Mouse (Mus musculus) left cerebral cortex, adult 2 months (tissue): Measurements from ENCODE around the gene Ralgapb. TPM values are rescaled to one million over a fixed set of nuclear protein-coding genes. Genes with fewer than 3 reads are reported as not detected.

Experiments
- DNase-seq, 2 experiments: peaks; one replicate each; pipeline ENCODE4 v3.0.0; 2021 to 2022; ENCODE audit warnings: low spot score in 2 of 2, mixed read lengths in 1 of 2; ENCODE audit errors: extremely low spot score in 1 of 2
- H3K27ac ChIP-seq: fragments of 200-600 bp; 2 replicates; pipeline ENCODE4 v1.8.1; 2022
- H3K4me3 ChIP-seq: fragments of 200-600 bp; 2 replicates; pipeline ENCODE4 v1.8.1; 2022
- CTCF ChIP-seq: fragments of 200-600 bp; IDR thresholded peaks from 2 replicates; pipeline ENCODE4 v1.8.1; 2022; ENCODE audit warnings: antibody characterized with exemption, mild to moderate bottlenecking, moderate library complexity
- intact Hi-C: fragments of 180-260 bp; cut with DNase I; formaldehyde crosslinking; loops from one replicate; pipeline ENCODE4 v1.15.1; 2025
- total RNA-seq, 2 experiments: library from RNA; stranded (reverse); gene quantifications; 2 replicates each; pipeline ENCODE4 v1.2.3; 2021

Gene Ralgapb
- total RNA-seq, 2 experiments from 2014 or later, result 114 to 115 TPM

DNA sequence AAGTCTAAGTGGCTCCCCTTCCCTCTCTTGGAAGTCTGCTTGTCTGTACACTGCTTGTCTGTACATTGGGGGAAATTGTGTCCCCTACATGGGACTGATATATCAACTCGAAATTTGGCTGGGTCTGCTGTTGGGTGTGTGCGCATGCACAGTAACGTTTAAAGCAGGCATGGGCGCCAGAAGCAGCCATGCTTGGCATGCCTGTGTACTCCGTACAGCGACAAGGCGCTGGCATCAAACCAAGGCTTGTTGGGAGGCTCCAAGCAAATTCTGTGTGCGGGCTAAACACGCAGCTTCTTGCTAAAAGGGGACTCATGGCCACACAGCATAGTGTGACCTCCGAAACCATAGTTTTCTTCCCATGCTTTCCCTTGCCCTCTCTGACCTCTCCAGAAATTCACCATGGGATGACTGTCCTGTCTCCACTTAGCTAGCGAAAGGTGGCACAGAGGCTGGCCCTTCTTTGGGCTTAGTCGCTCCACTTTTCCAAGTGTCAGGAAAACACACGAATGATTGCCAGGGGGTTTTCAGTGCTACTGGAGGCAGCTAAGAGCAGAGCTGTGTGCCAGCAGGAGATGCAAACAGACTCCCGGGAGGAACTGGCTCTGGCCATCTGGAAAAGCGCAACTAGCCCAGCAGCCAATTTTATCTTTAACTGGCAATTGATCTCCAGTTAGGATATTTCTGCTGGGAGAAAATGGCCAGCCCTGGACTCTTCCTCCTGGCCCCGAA lies 114.6 kb downstream of the Ralgapb start:
- Histone ChIP-seq H3K4me3 (no peak overlapping the region), H3K27ac (no peak overlapping the region)
- no peak for TF ChIP-seq CTCF
- no peak for DNase-seq
- intact Hi-C loops, result no loop called here

GRCm38 (mm10) chr2:158534090-158534489 lies 124.4 kb downstream of the Ralgapb start:
- peak; percentile 90 for TF ChIP-seq CTCF
- DNase-seq, result peak; percentile 56 to 69
- intact Hi-C loops, result no loop called here
- H3K4me3 ChIP-seq, result no peak overlapping the region
- no peak overlapping the region for H3K27ac ChIP-seq

DNA sequence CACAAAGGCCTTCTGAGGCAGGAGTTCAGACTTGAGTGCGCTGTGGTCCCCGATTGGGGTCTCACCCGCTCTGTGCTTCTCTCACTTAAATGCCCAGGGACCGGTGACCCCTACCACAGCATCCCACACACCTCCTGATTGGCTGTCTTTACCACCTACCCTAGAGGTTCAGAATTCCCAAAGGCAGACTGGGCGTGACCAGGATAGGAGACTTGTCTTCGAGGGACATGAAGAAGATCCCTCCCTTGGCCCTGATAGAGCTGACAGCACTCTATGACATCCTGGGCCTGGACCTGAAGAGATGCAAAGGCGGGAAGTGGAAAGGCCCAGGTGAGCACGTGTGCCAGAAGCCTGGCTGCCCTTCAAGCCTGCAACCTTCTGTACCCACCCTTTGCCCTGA lies 124.9 kb downstream of the Ralgapb start:
- Histone ChIP-seq H3K4me3 (no peak overlapping the region), H3K27ac (no peak overlapping the region)
- TF ChIP-seq CTCF, result no peak
- intact Hi-C loops, result no loop called here
- no peak for DNase-seq

DNA sequence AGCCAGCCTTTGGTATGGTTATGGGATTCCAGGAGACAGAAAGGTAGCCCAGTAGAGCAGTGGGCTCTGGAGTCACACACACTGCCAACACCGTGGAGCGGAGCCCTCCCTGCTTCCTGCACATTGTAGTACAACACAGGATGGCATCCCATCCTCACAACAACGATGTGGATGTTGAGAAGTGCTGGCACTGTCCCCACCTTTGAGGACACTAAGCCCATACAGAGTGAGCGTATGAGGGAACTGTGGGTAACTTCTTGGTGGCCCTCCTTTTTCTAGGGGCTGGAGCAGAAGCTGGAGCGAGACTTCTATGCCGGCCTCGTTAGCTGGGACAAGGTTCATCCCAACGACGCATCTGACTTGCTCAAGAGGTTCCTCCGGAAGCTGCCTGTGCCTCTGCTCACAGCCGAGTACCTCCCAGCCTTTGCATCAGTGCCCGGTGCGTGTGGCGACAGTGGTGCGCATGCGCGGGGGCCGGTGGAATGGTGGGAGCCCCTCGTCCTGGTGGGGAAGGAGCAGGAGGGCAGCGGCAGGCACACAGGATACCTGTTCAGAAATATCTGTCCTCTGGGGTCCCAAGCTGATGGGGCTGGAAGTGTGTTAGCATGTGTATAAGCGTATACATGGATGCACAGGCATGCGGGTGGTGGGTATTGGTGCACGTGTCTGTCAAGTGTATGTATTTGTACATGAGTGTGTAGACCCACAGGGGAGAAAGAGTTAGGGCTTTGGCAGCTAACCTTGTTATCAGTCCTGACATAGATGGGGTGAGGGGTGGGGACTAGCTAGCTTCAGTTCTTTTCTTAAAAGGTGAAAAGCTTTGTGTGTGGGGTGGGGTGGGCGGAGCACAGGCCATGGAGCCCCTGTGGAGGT lies 130.0 kb downstream of the Ralgapb start:
- no peak for DNase-seq

GRCm38 (mm10) chr2:158541286-158541685 lies 131.6 kb downstream of the Ralgapb start:
- H3K27ac ChIP-seq, result no peak overlapping the region
- TF ChIP-seq CTCF, result no peak
- H3K4me3 ChIP-seq, result no peak overlapping the region
- intact Hi-C loops, result loop anchor here (10.0 kb wide), 1 partner anchor 204 kb away; no protein-coding TSS in a partner anchor
- DNase-seq, result no peak

More for the DNA sequence above, 130.0 kb downstream of the Ralgapb start:
- TF ChIP-seq CTCF, result no peak
- Histone ChIP-seq H3K4me3 (no peak overlapping the region), H3K27ac (no peak overlapping the region)
- intact Hi-C loops, result loop anchor here (10.0 kb wide), 1 partner anchor 205 kb away; no protein-coding TSS in a partner anchor

- Histone ChIP-seq H3K27ac (no peak overlapping the region), H3K4me3 (no peak overlapping the region)
- TF ChIP-seq CTCF, result no peak
- no peak for DNase-seq
- intact Hi-C loops, result loop anchor here (5.0 to 10.0 kb wide), 2 partner anchors 97 to 200 kb away; no protein-coding TSS in a partner anchor
Observed at GRCm38 (mm10) chr2:158545266-158545665, 135.6 kb downstream of the Ralgapb start.

GRCm38 (mm10) chr2:158546751-158547150 lies 137.1 kb downstream of the Ralgapb start:
- intact Hi-C loops, result loop anchor here (1.0 to 10.0 kb wide), 3 partner anchors 83 to 198 kb away; no protein-coding TSS in a partner anchor
- H3K4me3 ChIP-seq, result no peak overlapping the region
- H3K27ac ChIP-seq, result no peak overlapping the region
- TF ChIP-seq CTCF, result peak; percentile 90
- peak; percentile 75 to 77 for DNase-seq

Other genes with a start within 250 kb of the Ralgapb start
- 1 to 10 TPM; 3.5 to 3.7 TPM for gene D630003M21Rik, start 180.6 kb upstream of the Ralgapb start, total RNA-seq
- not detected for gene Bpi, start 151.8 kb upstream of the Ralgapb start, total RNA-seq
- gene Lbp, start 103.4 kb upstream of the Ralgapb start, total RNA-seq, result 1 to 10 TPM; 1.2 to 2.4 TPM
- gene Snhg11, start 34.2 kb upstream of the Ralgapb start, total RNA-seq, result 100 to 1,000 TPM; 812 to 868 TPM
- gene Adig, start 92.8 kb downstream of the Ralgapb start, total RNA-seq, result not detected
- under 1 TPM in 1 of 2 experiments, not detected in 1; 0.52 TPM for gene Arhgap40, start 102.9 kb downstream of the Ralgapb start, total RNA-seq
- 10 to 100 TPM; 83.5 to 97.2 TPM for gene Slc32a1, start 200.9 kb downstream of the Ralgapb start, total RNA-seq
- gene Actr5, start 215.0 kb downstream of the Ralgapb start, total RNA-seq, result 10 to 100 TPM; 11.0 to 12.4 TPM